Mouse (Mus musculus): Measurements from ENCODE around the gene Arhgef7. TPM values are rescaled to one million over a fixed set of nuclear protein-coding genes. Genes with fewer than 3 reads are reported as not detected.

Arhgef7 gene
- polyA plus RNA-seq, 1 experiment, result 44.5 TPM

GRCm38 (mm10) chr8:11822550-11823060 is 95.1 kb downstream of the Arhgef7 start:
- no peak for TF ChIP-seq GATA1 (IDR thresholded peaks at IDR 0.05; ENCODE audit: borderline replicate concordance, low read length)
- peaks cover 100% of the 10 kb centered on the region for H3K36me3 ChIP-seq (replicated peaks; ENCODE audit: low read length)
- no peaks in the 10 kb centered on the region for H3K9me3 ChIP-seq
- no peak overlapping the region for H3K4me3 ChIP-seq (replicated peaks)
- no peaks in the 10 kb centered on the region for H3K27me3 ChIP-seq (replicated peaks)
- peaks cover 18% of the 10 kb centered on the region; the same call in 1 of the 2 replicates for H3K4me1 ChIP-seq

GRCm38 (mm10) chr8:11825756-11826155 is 98.2 kb downstream of the Arhgef7 start:
- H3K4me1 ChIP-seq, result peaks cover 25% of the 10 kb centered on the region
- H3K27me3 ChIP-seq (replicated peaks), result no peaks in the 10 kb centered on the region
- TF ChIP-seq GATA1 (IDR thresholded peaks at IDR 0.05; ENCODE audit: borderline replicate concordance, low read length) (no peak), FLI1 (IDR thresholded peaks at IDR 0.05; ENCODE audit: low read length) (no peak)
- no peak overlapping the region for H3K4me3 ChIP-seq (replicated peaks)
- peaks cover 100% of the 10 kb centered on the region for H3K36me3 ChIP-seq (replicated peaks; ENCODE audit: low read length)
- H3K9me3 ChIP-seq, result no peaks in the 10 kb centered on the region

GRCm38 (mm10) chr8:11827312-11827711 is 99.8 kb downstream of the Arhgef7 start:
- Histone ChIP-seq H3K9me3 (no peaks in the 10 kb centered on the region), H3K27me3 (replicated peaks) (no peaks in the 10 kb centered on the region), H3K4me1 (peaks cover 40% of the 10 kb centered on the region), H3K4me3 (replicated peaks) (no peak overlapping the region), H3K36me3 (replicated peaks; ENCODE audit: low read length) (peaks cover 100% of the 10 kb centered on the region)
- TF ChIP-seq GATA1 (IDR thresholded peaks at IDR 0.05; ENCODE audit: borderline replicate concordance, low read length) (no peak), FLI1 (IDR thresholded peaks at IDR 0.05; ENCODE audit: low read length) (no peak)

GRCm38 (mm10) chr8:11830214-11831046 is 102.9 kb downstream of the Arhgef7 start:
- no peak for TF ChIP-seq FLI1 (IDR thresholded peaks at IDR 0.05; ENCODE audit: low read length)
- no peak for TF ChIP-seq GATA1 (IDR thresholded peaks at IDR 0.05; ENCODE audit: borderline replicate concordance, low read length)
- H3K27me3 ChIP-seq (replicated peaks), result no peaks in the 10 kb centered on the region
- peaks cover 100% of the 10 kb centered on the region for H3K36me3 ChIP-seq (replicated peaks; ENCODE audit: low read length)
- H3K4me3 ChIP-seq (replicated peaks), result no peak overlapping the region
- no peaks in the 10 kb centered on the region for H3K9me3 ChIP-seq
- peaks cover 44% of the 10 kb centered on the region for H3K4me1 ChIP-seq

GRCm38 (mm10) chr8:11831174-11831573 is 103.7 kb downstream of the Arhgef7 start:
- H3K27me3 ChIP-seq (replicated peaks), result no peaks in the 10 kb centered on the region
- TF ChIP-seq GATA1 (IDR thresholded peaks at IDR 0.05; ENCODE audit: borderline replicate concordance, low read length), result no peak
- no peak for TF ChIP-seq FLI1 (IDR thresholded peaks at IDR 0.05; ENCODE audit: low read length)
- peaks cover 44% of the 10 kb centered on the region for H3K4me1 ChIP-seq
- peaks cover 100% of the 10 kb centered on the region for H3K36me3 ChIP-seq (replicated peaks; ENCODE audit: low read length)
- H3K4me3 ChIP-seq (replicated peaks), result no peak overlapping the region
- no peaks in the 10 kb centered on the region for H3K9me3 ChIP-seq

GRCm38 (mm10) chr8:11831939-11832338 is 104.4 kb downstream of the Arhgef7 start:
- TF ChIP-seq FLI1 (IDR thresholded peaks at IDR 0.05; ENCODE audit: low read length), result no peak
- H3K9me3 ChIP-seq, result no peaks in the 10 kb centered on the region
- H3K36me3 ChIP-seq (replicated peaks; ENCODE audit: low read length), result peaks cover 96% of the 10 kb centered on the region
- H3K4me1 ChIP-seq, result peaks cover 44% of the 10 kb centered on the region
- no peaks in the 10 kb centered on the region for H3K27me3 ChIP-seq (replicated peaks)
- no peak overlapping the region for H3K4me3 ChIP-seq (replicated peaks)

GRCm38 (mm10) chr8:11833157-11833556 is 105.6 kb downstream of the Arhgef7 start:
- no peak for TF ChIP-seq GATA1 (IDR thresholded peaks at IDR 0.05; ENCODE audit: borderline replicate concordance, low read length)
- no peak for TF ChIP-seq FLI1 (IDR thresholded peaks at IDR 0.05; ENCODE audit: low read length)
- Histone ChIP-seq H3K36me3 (replicated peaks; ENCODE audit: low read length) (peaks cover 84% of the 10 kb centered on the region), H3K4me3 (replicated peaks) (no peak overlapping the region), H3K9me3 (no peaks in the 10 kb centered on the region), H3K27me3 (replicated peaks) (no peaks in the 10 kb centered on the region), H3K4me1 (peaks cover 44% of the 10 kb centered on the region)

- H3K36me3 ChIP-seq (replicated peaks; ENCODE audit: low read length), result peaks cover 73% of the 10 kb centered on the region
- no peak overlapping the region for H3K4me3 ChIP-seq (replicated peaks)
- H3K27me3 ChIP-seq (replicated peaks), result no peaks in the 10 kb centered on the region
- no peaks in the 10 kb centered on the region for H3K9me3 ChIP-seq
- H3K4me1 ChIP-seq, result peaks cover 35% of the 10 kb centered on the region
- no peak for TF ChIP-seq FLI1 (IDR thresholded peaks at IDR 0.05; ENCODE audit: low read length)
- TF ChIP-seq GATA1 (IDR thresholded peaks at IDR 0.05; ENCODE audit: borderline replicate concordance, low read length), result no peak
Measured at GRCm38 (mm10) chr8:11834200-11834599, 106.7 kb downstream of the Arhgef7 start.

GRCm38 (mm10) chr8:11834691-11835090 is 107.2 kb downstream of the Arhgef7 start:
- H3K4me3 ChIP-seq (replicated peaks), result no peak overlapping the region
- no peaks in the 10 kb centered on the region for H3K27me3 ChIP-seq (replicated peaks)
- peaks cover 68% of the 10 kb centered on the region for H3K36me3 ChIP-seq (replicated peaks; ENCODE audit: low read length)
- TF ChIP-seq FLI1 (IDR thresholded peaks at IDR 0.05; ENCODE audit: low read length), result no peak
- TF ChIP-seq GATA1 (IDR thresholded peaks at IDR 0.05; ENCODE audit: borderline replicate concordance, low read length), result no peak
- no peaks in the 10 kb centered on the region for H3K9me3 ChIP-seq
- peaks cover 30% of the 10 kb centered on the region for H3K4me1 ChIP-seq

- no peak within 1 kb of the TSS for H3K4me3 ChIP-seq (replicated peaks)
- no peaks in the 10 kb centered on the region for H3K9me3 ChIP-seq
- TF ChIP-seq GATA1 (IDR thresholded peaks at IDR 0.05; ENCODE audit: borderline replicate concordance, low read length) (no peak), FLI1 (IDR thresholded peaks at IDR 0.05; ENCODE audit: low read length) (no peak)
- peaks cover 10% of the 10 kb centered on the region for H3K27me3 ChIP-seq (replicated peaks)
- H3K4me1 ChIP-seq, result no peaks in the 10 kb centered on the region
- H3K36me3 ChIP-seq (replicated peaks; ENCODE audit: low read length), result peaks cover 13% of the 10 kb centered on the region
Measured at GRCm38 (mm10) chr8:11840174-11840573, 112.7 kb downstream of the Arhgef7 start, which contains the start of gene Tex29. Gene Tex29, plus strand, starts transcription at chr8:11840474.
